Mouse (Mus musculus): ENCODE results near the gene C030005K15Rik. TPM values are rescaled to one million over a fixed set of nuclear protein-coding genes. Genes with fewer than 3 reads are reported as not detected.
"Not testable (repeated sequence)": the region's sequence is repeated elsewhere in the genome, so short reads cannot be mapped to it uniquely, and the experiment has no call there.

C030005K15Rik gene
- polyA plus RNA-seq (2014; fragmentation: Nextera tagmentation; extraction: Ambion mirVana) = not detected in 2 replicates

- ATAC-seq (ENCODE audit: insufficient read depth, low FRiP score, low TSS enrichment); H3K4me1 ChIP-seq (ENCODE audit: control insufficient read depth, insufficient read depth, low read length); H3K9me3 ChIP-seq (ENCODE audit: control insufficient read depth, low read length); DNase-seq (ENCODE audit: low spot score); H3K4me2 ChIP-seq (ENCODE audit: low read depth); H3K27ac ChIP-seq (ENCODE audit: low read depth, low read length); H3K27me3 ChIP-seq (ENCODE audit: control insufficient read depth, insufficient read depth, low read length); H3K9ac ChIP-seq (ENCODE audit: low read length); H3K36me3 ChIP-seq (ENCODE audit: control insufficient read depth, insufficient read depth, low read length); H3K4me3 ChIP-seq (ENCODE audit: low read depth, low read length): not testable (repeated sequence)
Observed at GRCm38 (mm10) chr10:97726655-97727054, at the start of gene C030005K15Rik. C030005K15Rik (minus strand) TSS chr10:97726755.

GRCm38 (mm10) chr10:97768171-97768749, 41.7 kb upstream of the C030005K15Rik start:
- H3K4me3 ChIP-seq (ENCODE audit: low read depth, low read length) = no peak overlapping the region
- 61% methylated on average over 5 of the region's 5 CpGs for WGBS
- ATAC-seq (ENCODE audit: insufficient read depth, low FRiP score, low TSS enrichment) (no peak), DNase-seq (ENCODE audit: low spot score) (peak; percentile 20)
- no peak overlapping the region for H3K9ac ChIP-seq (ENCODE audit: low read length)
- no peaks in the 10 kb centered on the region for H3K4me1 ChIP-seq (ENCODE audit: control insufficient read depth, insufficient read depth, low read length)
- no peaks in the 10 kb centered on the region for H3K27me3 ChIP-seq (ENCODE audit: control insufficient read depth, insufficient read depth, low read length)
- no peaks in the 10 kb centered on the region for H3K36me3 ChIP-seq (ENCODE audit: control insufficient read depth, insufficient read depth, low read length)
- H3K4me2 ChIP-seq (ENCODE audit: low read depth) = no peak overlapping the region
- no peaks in the 10 kb centered on the region for H3K9me3 ChIP-seq (ENCODE audit: control insufficient read depth, low read length)
- H3K27ac ChIP-seq (ENCODE audit: low read depth, low read length) = no peak overlapping the region

- Histone ChIP-seq H3K9me3 (ENCODE audit: control insufficient read depth, low read length) (no peaks in the 10 kb centered on the region), H3K36me3 (ENCODE audit: control insufficient read depth, insufficient read depth, low read length) (no peaks in the 10 kb centered on the region), H3K27ac (ENCODE audit: low read depth, low read length) (no peak overlapping the region), H3K27me3 (ENCODE audit: control insufficient read depth, insufficient read depth, low read length) (no peaks in the 10 kb centered on the region), H3K4me1 (ENCODE audit: control insufficient read depth, insufficient read depth, low read length) (no peaks in the 10 kb centered on the region), H3K4me2 (ENCODE audit: low read depth) (no peak overlapping the region), H3K9ac (ENCODE audit: low read length) (no peak overlapping the region), H3K4me3 (ENCODE audit: low read depth, low read length) (no peak overlapping the region)
- no peak for DNase-seq (ENCODE audit: low spot score)
- ATAC-seq (ENCODE audit: insufficient read depth, low FRiP score, low TSS enrichment) = no peak
- 80% methylated on average over 4 of the region's 4 CpGs for WGBS
Observed at GRCm38 (mm10) chr10:97753821-97754220, 27.3 kb upstream of the C030005K15Rik start.

GRCm38 (mm10) chr10:97747231-97747630, 20.7 kb upstream of the C030005K15Rik start:
- no peak for DNase-seq (ENCODE audit: low spot score)
- no peaks in the 10 kb centered on the region for H3K9me3 ChIP-seq (ENCODE audit: control insufficient read depth, low read length)
- H3K4me2 ChIP-seq (ENCODE audit: low read depth) = no peak overlapping the region
- H3K4me3 ChIP-seq (ENCODE audit: low read depth, low read length) = no peak overlapping the region
- WGBS = 86% methylated on average over 3 of the region's 3 CpGs
- H3K4me1 ChIP-seq (ENCODE audit: control insufficient read depth, insufficient read depth, low read length) = no peaks in the 10 kb centered on the region
- H3K9ac ChIP-seq (ENCODE audit: low read length) = no peak overlapping the region
- ATAC-seq (ENCODE audit: insufficient read depth, low FRiP score, low TSS enrichment) = no peak
- H3K36me3 ChIP-seq (ENCODE audit: control insufficient read depth, insufficient read depth, low read length) = no peaks in the 10 kb centered on the region
- H3K27ac ChIP-seq (ENCODE audit: low read depth, low read length) = no peak overlapping the region
- no peaks in the 10 kb centered on the region for H3K27me3 ChIP-seq (ENCODE audit: control insufficient read depth, insufficient read depth, low read length)

- ATAC-seq (ENCODE audit: insufficient read depth, low FRiP score, low TSS enrichment) (no peak), DNase-seq (ENCODE audit: low spot score) (no peak)
- H3K36me3 ChIP-seq (ENCODE audit: control insufficient read depth, insufficient read depth, low read length) = no peaks in the 10 kb centered on the region
- no peak overlapping the region for H3K27ac ChIP-seq (ENCODE audit: low read depth, low read length)
- H3K4me3 ChIP-seq (ENCODE audit: low read depth, low read length) = no peak overlapping the region
- 59% methylated on average over 1 of the region's 1 CpGs for WGBS
- no peak overlapping the region for H3K9ac ChIP-seq (ENCODE audit: low read length)
- H3K4me1 ChIP-seq (ENCODE audit: control insufficient read depth, insufficient read depth, low read length) = no peaks in the 10 kb centered on the region
- H3K27me3 ChIP-seq (ENCODE audit: control insufficient read depth, insufficient read depth, low read length) = no peaks in the 10 kb centered on the region
- no peaks in the 10 kb centered on the region for H3K9me3 ChIP-seq (ENCODE audit: control insufficient read depth, low read length)
- no peak overlapping the region for H3K4me2 ChIP-seq (ENCODE audit: low read depth)
Observed at GRCm38 (mm10) chr10:97725929-97726328, 626 bp downstream of the C030005K15Rik start.

GRCm38 (mm10) chr10:97722709-97723108, 3.8 kb downstream of the C030005K15Rik start:
- H3K27ac ChIP-seq (ENCODE audit: low read depth, low read length) = no peak overlapping the region
- no peak for ATAC-seq (ENCODE audit: insufficient read depth, low FRiP score, low TSS enrichment)
- no peak overlapping the region for H3K9ac ChIP-seq (ENCODE audit: low read length)
- H3K9me3 ChIP-seq (ENCODE audit: control insufficient read depth, low read length) = no peaks in the 10 kb centered on the region
- no peak overlapping the region for H3K4me3 ChIP-seq (ENCODE audit: low read depth, low read length)
- H3K4me2 ChIP-seq (ENCODE audit: low read depth) = no peak overlapping the region
- WGBS = 93% methylated on average over 9 of the region's 9 CpGs
- H3K36me3 ChIP-seq (ENCODE audit: control insufficient read depth, insufficient read depth, low read length) = no peaks in the 10 kb centered on the region
- no peak for DNase-seq (ENCODE audit: low spot score)
- no peaks in the 10 kb centered on the region for H3K4me1 ChIP-seq (ENCODE audit: control insufficient read depth, insufficient read depth, low read length)
- no peaks in the 10 kb centered on the region for H3K27me3 ChIP-seq (ENCODE audit: control insufficient read depth, insufficient read depth, low read length)

GRCm38 (mm10) chr10:97720625-97721024, 5.9 kb downstream of the C030005K15Rik start:
- H3K36me3 ChIP-seq (ENCODE audit: control insufficient read depth, insufficient read depth, low read length) = no peaks in the 10 kb centered on the region
- no peaks in the 10 kb centered on the region for H3K4me1 ChIP-seq (ENCODE audit: control insufficient read depth, insufficient read depth, low read length)
- DNase-seq (ENCODE audit: low spot score) = no peak
- no peak overlapping the region for H3K9ac ChIP-seq (ENCODE audit: low read length)
- ATAC-seq (ENCODE audit: insufficient read depth, low FRiP score, low TSS enrichment) = no peak
- H3K4me3 ChIP-seq (ENCODE audit: low read depth, low read length) = no peak overlapping the region
- WGBS = 81% methylated on average over 1 of the region's 1 CpGs
- H3K4me2 ChIP-seq (ENCODE audit: low read depth) = no peak overlapping the region
- H3K9me3 ChIP-seq (ENCODE audit: control insufficient read depth, low read length) = no peaks in the 10 kb centered on the region
- no peak overlapping the region for H3K27ac ChIP-seq (ENCODE audit: low read depth, low read length)
- no peaks in the 10 kb centered on the region for H3K27me3 ChIP-seq (ENCODE audit: control insufficient read depth, insufficient read depth, low read length)

- Histone ChIP-seq H3K36me3 (ENCODE audit: control insufficient read depth, insufficient read depth, low read length) (no peaks in the 10 kb centered on the region), H3K4me1 (ENCODE audit: control insufficient read depth, insufficient read depth, low read length) (no peaks in the 10 kb centered on the region), H3K27me3 (ENCODE audit: control insufficient read depth, insufficient read depth, low read length) (no peaks in the 10 kb centered on the region), H3K9me3 (ENCODE audit: control insufficient read depth, low read length) (no peaks in the 10 kb centered on the region), H3K9ac (ENCODE audit: low read length) (no peak overlapping the region), H3K27ac (ENCODE audit: low read depth, low read length) (no peak overlapping the region), H3K4me2 (ENCODE audit: low read depth) (no peak overlapping the region), H3K4me3 (ENCODE audit: low read depth, low read length) (no peak overlapping the region)
- no peak for DNase-seq (ENCODE audit: low spot score)
- WGBS = 85% methylated on average over 2 of the region's 2 CpGs
- no peak for ATAC-seq (ENCODE audit: insufficient read depth, low FRiP score, low TSS enrichment)
Observed at GRCm38 (mm10) chr10:97718021-97718420, 8.5 kb downstream of the C030005K15Rik start.

- H3K4me3 ChIP-seq (ENCODE audit: low read depth, low read length) = no peak overlapping the region
- H3K36me3 ChIP-seq (ENCODE audit: control insufficient read depth, insufficient read depth, low read length) = no peaks in the 10 kb centered on the region
- no peak overlapping the region for H3K9ac ChIP-seq (ENCODE audit: low read length)
- H3K4me2 ChIP-seq (ENCODE audit: low read depth) = no peak overlapping the region
- 74% methylated on average over 1 of the region's 1 CpGs for WGBS
- H3K4me1 ChIP-seq (ENCODE audit: control insufficient read depth, insufficient read depth, low read length) = no peaks in the 10 kb centered on the region
- no peaks in the 10 kb centered on the region for H3K9me3 ChIP-seq (ENCODE audit: control insufficient read depth, low read length)
- ATAC-seq (ENCODE audit: insufficient read depth, low FRiP score, low TSS enrichment) (no peak), DNase-seq (ENCODE audit: low spot score) (no peak)
- no peaks in the 10 kb centered on the region for H3K27me3 ChIP-seq (ENCODE audit: control insufficient read depth, insufficient read depth, low read length)
- H3K27ac ChIP-seq (ENCODE audit: low read depth, low read length) = no peak overlapping the region
Observed at GRCm38 (mm10) chr10:97717233-97717632, 9.3 kb downstream of the C030005K15Rik start.
